Mouse (Mus musculus): ENCODE measurements around the gene Tsen15.
"Not testable (repeated sequence)": the region's sequence is repeated elsewhere in the genome, so short reads cannot be mapped to it uniquely, and the experiment has no call there.

Gene Tsen15

DNA sequence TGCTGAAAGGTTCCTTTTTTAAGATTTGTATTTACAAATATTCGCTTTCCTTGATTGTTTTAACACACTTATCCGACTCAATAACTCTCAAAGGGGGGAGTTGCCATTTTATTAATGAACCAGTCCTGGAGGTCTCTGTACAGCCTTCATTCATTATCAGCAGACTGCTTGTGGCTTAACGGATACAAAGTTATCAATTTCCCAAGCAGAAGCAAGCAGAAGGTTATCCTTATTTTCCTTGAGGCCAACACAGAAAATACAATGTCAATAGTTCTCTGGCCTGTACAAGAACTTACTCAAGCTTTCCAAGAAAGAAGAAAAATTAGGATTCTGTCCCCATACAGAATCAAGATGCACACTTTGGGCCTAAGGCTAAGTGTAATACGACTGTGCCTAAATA lies 795 bp downstream of the Tsen15 start:
- DNase-seq (ENCODE audit: low read depth, low spot score), result not testable (repeated sequence)

DNA sequence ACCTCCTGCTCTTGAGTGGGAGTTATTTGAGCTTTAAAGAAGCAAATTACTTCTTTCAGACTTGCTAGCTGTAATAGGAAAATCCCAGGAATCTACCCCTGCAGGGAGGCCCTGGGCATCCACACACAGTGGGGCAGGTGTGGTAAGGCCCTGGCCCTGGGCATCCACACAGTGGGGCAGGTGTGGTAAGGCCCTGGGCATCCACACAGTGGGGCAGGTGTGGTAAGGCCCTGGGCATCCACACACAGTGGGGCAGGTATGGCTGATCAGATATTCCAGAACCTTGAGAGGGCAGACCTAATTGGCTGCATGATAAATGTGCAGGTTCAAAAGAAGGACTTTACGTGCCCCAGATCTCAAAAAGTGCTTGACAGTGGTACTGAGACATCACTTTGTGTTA lies 1.9 kb downstream of the Tsen15 start:
- DNase-seq (ENCODE audit: low read depth, low spot score), result no peak

DNA sequence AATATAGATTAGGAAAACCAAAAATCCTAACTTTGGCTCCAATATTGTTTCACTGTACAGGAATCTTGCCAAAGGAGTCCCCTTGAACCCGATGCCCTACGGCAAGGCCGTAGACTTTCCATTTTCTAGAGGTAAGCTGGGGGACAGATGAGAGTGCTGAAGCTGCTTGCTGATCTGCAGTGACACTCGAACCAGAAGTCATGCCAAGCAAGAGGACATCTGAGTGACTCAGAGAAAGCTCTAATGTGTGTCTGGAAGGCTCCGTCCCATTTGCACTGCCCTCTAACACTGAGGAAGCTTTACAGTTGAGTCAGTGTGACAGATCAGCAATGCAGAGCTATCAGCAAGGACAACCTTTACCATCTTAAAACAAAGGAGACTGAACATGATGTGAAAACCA lies 8.2 kb downstream of the Tsen15 start:
- no peak for DNase-seq (ENCODE audit: low read depth, low spot score)

GRCm38 (mm10) chr1:152369139-152369538 lies 17.3 kb downstream of the Tsen15 start:
- DNase-seq (ENCODE audit: low read depth, low spot score), result peak; percentile 30

GRCm38 (mm10) chr1:152368311-152369088 lies 18.0 kb downstream of the Tsen15 start:
- no peak for DNase-seq (ENCODE audit: low read depth, low spot score)

DNA sequence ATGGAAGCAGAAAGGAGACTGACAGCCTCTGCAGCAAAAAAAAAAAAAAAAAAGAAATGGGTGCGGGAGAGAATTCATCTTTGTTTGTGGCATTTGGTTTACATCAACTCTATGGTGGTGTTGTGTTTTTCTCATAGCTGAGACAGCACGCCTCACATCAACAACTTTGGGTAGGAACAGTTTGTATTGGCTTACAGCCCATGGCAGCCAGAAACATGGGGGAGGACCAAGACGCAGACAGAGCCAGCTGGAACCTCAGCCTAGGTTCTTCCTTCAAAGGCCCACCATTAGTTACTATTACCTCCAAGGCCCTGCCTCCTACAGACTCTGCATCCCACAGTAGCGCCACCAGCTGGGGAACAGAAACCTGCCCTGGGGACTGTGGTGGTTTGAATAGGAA lies 29.8 kb downstream of the Tsen15 start:
- no peak for DNase-seq (ENCODE audit: low read depth, low spot score)

- no peak for DNase-seq (ENCODE audit: low read depth, low spot score)
These were observed 38.5 kb downstream of the Tsen15 start for GRCm38 (mm10) chr1:152347946-152348345.

GRCm38 (mm10) chr1:152324024-152324423 lies 62.5 kb downstream of the Tsen15 start:
- no peak for DNase-seq (ENCODE audit: low read depth, low spot score)

Data from R1 (cell line).